2 mouse cellular contexts compared by ENCODE assay signal in the genomic region with DNA sequence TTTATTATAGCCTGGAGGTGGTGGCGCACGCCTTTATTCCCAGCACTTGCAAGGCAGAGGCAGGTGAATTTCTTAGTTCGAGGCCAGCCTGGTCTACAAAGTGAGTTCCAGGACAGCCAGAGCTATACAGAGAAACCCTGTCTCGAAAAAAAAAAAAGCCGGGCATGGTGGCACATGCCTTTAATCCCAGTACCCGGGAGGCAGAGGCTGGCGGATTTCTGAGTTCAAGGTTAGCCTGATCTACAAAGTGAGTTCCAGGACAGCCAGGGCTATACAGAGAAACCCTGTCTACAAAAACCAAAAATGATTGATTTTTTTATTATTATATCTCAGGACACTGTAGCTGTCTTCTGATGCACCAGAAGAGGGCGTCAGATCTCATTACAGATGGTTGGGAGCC. TPM values are rescaled to one million over a fixed set of nuclear protein-coding genes. Genes with fewer than 3 reads are reported as not detected.
"Had no signal": no experiment of that assay in that cellular context is flagged by ENCODE, and none has a peak within 500 bp of the region (broad histone marks: within the 10 kb centered on the region; RNA-seq: fewer than 3 reads in every experiment).

No protein-coding gene starts in this region.

RNA-seq across cellular contexts. Expression of a gene that starts 52.1 kb away (rescaled TPM):
- total RNA-seq: megakaryocyte progenitor cell, adult 5-6 weeks; megakaryocyte-erythroid progenitor cell, adult 5-6 weeks had no signal
